Mouse (Mus musculus) CH12.LX (cell line): Measurements from ENCODE around the gene Colq.

Experiments
- CTCF ChIP-seq, 2 experiments: IDR thresholded peaks in 1 of 2; conservative IDR thresholded peaks in 1 of 2; 2 replicates each; pipeline ENCODE4 v1.5.1; 2011 to 2012; ENCODE audit warnings: low read depth in 2 of 2, low read length in 2 of 2, improper control_type of control experiment in 1 of 2, inconsistent platforms in 1 of 2, mild to moderate bottlenecking in 1 of 2, moderate library complexity in 1 of 2
- EP300 ChIP-seq: IDR thresholded peaks from 2 replicates; pipeline ENCODE4 v1.6.1; 2011; ENCODE audit warnings: low read length, improper control_type of control experiment
- JUN ChIP-seq: IDR thresholded peaks from 2 replicates; pipeline ENCODE4 v1.6.1; 2011; ENCODE audit warnings: low read depth, mild to moderate bottlenecking, low read length, improper control_type of control experiment, moderate library complexity; ENCODE audit not compliant: insufficient read depth
- MAFK ChIP-seq: IDR thresholded peaks from 2 replicates; pipeline ENCODE4 v1.6.1; 2011; ENCODE audit warnings: low read length, improper control_type of control experiment; ENCODE audit not compliant: insufficient replicate concordance
- MEF2A ChIP-seq: IDR thresholded peaks from 2 replicates; pipeline ENCODE4 v1.6.1; 2014; ENCODE audit warnings: low read depth, mild to moderate bottlenecking, inconsistent platforms, low read length, improper control_type of control experiment, borderline replicate concordance
- POLR2A ChIP-seq: IDR thresholded peaks from 2 replicates; pipeline ENCODE4 v1.6.1; 2011; ENCODE audit warnings: low read depth, mild to moderate bottlenecking, improper control_type of control experiment, low read length
- TBP ChIP-seq: conservative IDR thresholded peaks from 2 replicates; pipeline ENCODE4 v1.6.1; 2011; ENCODE audit warnings: low read depth, low read length, improper control_type of control experiment
- ZNF384 ChIP-seq: IDR thresholded peaks from 2 replicates; pipeline ENCODE4 v1.6.1; 2012; ENCODE audit warnings: low read depth, low read length, improper control_type of control experiment, inconsistent platforms

DNA sequence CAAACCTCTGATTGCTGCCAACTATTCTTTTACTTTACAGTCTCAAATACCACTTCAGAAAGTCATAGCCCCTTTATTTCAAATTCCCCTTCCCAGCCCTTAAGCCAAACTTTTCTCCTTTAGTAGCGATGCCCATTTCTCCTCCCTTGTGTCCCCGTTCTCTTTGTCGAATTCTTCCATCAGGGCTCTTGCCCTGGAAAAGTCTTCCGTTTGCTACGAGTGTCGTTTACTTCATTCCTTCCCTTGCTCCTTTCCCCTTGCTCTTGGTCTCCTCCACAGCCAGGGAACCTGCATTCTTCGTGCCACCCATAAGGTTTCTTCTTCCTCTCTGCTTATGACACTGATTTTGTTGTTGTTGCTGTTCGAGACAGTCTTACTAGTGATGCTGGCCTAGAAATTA is 95.6 kb downstream of the Colq start:
- TF ChIP-seq ZNF384 (no peak), MEF2A (no peak), MAFK (no peak), POLR2A (no peak), CTCF (conservative IDR thresholded peaks at IDR 0.05 in 1 of 2, IDR thresholded peaks at IDR 0.05 in 1 of 2; ENCODE audit: low read depth in 2 of 2, low read length in 2 of 2) (no peak), TBP (no peak), EP300 (no peak), JUN (no peak)
